Mouse (Mus musculus) megakaryocyte, embryonic 14.5 days (primary cell): Measurements from ENCODE around the gene Fkbpl.

Source experiments
- FLI1 ChIP-seq: IDR thresholded peaks from 2 replicates; pipeline ENCODE4 v1.6.1; 2012; ENCODE audit warnings: low read length, inconsistent platforms, mixed read lengths
- GATA1 ChIP-seq: IDR thresholded peaks from 3 replicates; pipeline ENCODE4 v1.6.1; 2012; ENCODE audit warnings: mixed read lengths, low read length, inconsistent platforms, borderline replicate concordance

DNA sequence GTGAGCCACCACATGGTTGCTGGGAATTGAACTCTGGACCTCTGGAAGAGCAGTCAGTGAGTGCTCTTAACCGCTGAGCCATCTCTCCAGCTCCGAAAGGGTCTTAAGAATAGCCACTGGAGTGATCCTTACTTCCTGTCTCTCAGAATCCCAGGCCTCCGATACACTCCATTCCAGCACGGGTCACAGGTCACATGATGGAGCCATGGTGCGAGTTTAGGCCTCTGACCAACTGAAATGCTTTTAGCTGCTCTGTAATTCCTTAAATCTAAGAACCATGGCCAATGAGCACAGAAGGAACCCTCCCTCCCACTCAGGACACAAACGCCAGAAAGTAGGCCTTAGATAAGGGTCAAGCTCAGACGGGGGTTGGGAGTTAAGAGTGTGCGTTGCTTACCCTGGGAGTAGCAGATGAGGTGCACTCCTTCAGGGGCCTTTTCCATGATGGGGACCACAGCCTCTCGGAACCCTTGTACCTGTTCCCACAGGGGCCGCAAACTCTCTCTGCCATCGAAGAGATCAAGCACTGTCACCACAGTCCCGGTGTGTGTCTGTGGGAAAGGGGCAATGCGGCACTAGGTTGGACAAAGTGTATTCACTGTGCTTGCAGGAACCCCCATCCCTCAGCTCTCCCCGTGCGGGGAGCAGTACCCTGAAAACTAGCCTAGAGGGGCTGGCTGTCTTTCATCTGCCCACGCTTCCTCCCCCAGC, 18.3 kb upstream of the Fkbpl start:
- TF ChIP-seq FLI1: no peak
- no peak for TF ChIP-seq GATA1
